Mouse (Mus musculus): ENCODE data around the gene Pitpna.

DNA sequence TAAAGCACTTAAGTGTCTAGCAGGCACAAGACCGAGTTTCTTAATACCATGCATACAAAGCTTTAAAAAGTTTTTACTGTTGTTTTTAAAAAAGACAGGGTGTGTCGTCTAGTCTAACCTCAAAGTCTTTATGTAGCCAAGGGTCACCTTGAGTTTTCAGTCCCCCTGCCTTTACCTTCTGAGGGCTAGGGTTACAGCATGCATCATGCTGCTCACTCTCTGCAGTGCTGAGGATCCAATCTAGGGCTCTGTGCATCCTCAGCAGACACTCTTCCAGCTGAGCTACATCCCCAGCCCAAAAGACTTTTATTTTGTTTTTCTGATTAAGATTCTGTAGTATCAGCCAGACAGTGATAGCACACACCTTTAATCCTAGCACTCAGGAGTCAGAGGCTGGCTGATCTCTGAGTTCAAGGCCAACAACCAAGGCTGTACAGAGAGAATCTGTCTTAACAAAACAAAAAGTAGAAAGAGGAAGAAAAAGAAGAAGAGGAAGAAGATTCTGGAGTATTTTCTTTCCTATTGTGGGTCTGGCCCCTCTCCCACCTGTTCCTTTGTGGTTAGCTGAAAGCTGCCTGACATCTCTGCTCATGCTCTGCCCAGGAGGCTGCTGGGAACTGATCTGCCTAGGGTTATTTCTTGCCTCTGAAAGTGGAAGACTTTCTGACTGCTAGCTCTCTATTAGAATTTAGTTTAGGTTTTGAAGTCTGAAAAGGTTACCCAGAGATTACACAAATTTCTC is 34.9 kb downstream of the Pitpna start:
- TF ChIP-seq CTCF (IDR thresholded peaks at IDR 0.05; ENCODE audit: borderline replicate concordance, extremely low read depth, insufficient read depth, insufficient read length) = no peak
- no peak for TF ChIP-seq POLR2A (IDR thresholded peaks at IDR 0.05; ENCODE audit: borderline replicate concordance, extremely low read depth, insufficient read depth, insufficient read length, poor library complexity, severe bottlenecking)
